Mouse (Mus musculus) layer of hippocampus, adult 11-12 months (tissue): ENCODE data around the gene Cog1.

Experiments
- DNase-seq: peaks from one replicate; pipeline ENCODE4 v3.0.0; 2022; ENCODE audit warnings: low spot score

Cog1 gene

GRCm38 (mm10) chr11:113648690-113649352, at the start of gene Cog1:
Gene Cog1, plus strand, starts transcription at chr11:113649169.
- DNase-seq: no peak

- no peak for DNase-seq
Measured at GRCm38 (mm10) chr11:113600526-113601245, 48.3 kb upstream of the Cog1 start.

DNA sequence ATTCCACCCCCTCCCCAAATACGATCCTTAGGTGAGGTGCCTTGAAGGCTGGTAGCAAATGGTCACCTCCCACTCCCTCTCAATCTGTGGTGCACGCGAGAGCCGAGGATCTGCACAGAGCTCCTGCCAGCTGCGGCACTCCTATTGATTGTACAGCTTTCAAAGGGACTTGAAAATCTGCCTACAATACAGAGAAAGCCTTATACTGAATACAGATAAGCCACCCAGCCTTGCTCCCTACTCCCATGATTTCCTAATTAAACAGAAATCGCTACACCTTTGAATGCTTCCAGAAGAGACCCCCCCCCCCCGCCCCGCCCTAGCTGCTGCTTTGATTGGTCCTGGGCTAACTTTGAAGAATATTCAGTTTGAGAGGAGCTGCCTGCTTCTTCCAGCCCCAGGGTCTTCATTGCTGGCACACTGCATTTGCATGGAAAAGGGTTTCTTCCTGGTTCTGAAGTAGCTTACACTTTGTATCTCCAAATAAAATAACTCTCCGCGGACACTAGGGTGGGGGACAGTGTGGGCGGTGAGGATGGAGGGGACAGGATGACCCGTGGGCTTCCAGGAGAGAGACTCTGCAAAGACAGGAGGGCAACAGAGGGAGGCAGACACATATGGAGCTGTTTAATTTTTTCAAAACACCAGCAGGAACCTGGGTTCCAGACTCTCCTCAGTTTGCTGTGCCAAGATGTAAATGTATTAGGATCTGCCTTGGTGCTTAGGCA, 47.2 kb upstream of the Cog1 start:
- DNase-seq: no peak

DNA sequence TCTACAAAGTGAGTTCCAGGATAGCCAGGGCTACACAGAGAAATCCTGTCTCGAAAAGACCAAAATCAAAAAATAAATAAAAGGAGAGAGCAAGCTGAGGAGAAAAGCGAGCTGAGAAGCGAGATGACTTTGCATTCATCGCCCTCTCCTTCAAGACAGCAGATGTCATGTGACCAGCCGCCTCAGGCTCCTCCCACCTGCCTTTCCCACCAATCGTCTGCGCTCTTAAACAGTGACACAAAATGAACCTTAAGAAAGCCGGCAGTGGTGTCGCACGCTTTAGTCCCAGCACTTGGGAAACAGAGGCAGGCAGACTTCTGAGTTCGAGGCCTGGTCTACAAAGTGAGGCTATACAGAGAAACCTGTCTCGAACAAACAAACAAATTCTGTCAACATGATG, 41.4 kb upstream of the Cog1 start:
- no peak for DNase-seq

GRCm38 (mm10) chr11:113609581-113609980, 39.4 kb upstream of the Cog1 start:
- no peak for DNase-seq

DNA sequence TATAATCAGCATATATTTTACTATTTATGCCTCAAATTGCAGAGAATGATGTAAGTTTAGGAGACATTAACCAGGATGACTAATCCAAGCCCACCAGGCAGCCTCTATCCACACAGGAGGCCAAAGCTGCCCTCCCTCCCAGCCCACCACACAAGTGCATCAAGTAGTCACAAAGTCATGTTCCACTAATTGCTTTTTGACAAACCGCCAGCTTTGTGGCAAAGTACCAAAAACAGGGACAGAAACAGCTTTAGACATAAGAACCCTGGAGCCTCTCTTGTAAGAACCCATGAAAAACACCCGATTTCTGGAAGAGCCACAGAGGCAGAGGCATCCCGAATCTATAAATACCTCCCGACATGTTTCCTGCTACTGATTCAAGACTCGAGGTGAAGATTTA, 38.7 kb upstream of the Cog1 start:
- no peak for DNase-seq

GRCm38 (mm10) chr11:113611112-113611646, 37.8 kb upstream of the Cog1 start:
- no peak for DNase-seq

GRCm38 (mm10) chr11:113611664-113612611, 37.0 kb upstream of the Cog1 start:
- peak; percentile 63 for DNase-seq

DNA sequence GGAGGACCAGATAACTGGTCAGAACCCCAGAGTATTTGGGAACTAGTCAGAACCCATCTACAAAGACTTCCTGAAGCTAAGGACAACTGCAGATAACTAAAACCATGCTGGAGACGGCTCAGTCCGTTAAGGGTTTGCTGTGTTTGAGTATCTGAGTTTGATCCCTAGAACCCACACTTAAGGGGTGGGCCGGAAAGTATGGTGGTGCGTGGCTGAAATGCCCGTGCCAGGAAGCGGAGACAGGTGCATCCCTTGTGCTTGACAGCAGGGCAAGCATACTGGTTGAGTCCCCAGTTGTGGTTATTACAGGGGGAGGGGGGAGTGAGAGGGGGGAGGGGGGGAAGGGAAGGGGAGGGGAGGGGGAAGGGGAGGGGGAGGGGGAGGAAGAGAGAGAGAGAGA, 34.5 kb upstream of the Cog1 start:
- DNase-seq: no peak

- peak; percentile 82 for DNase-seq
Measured at GRCm38 (mm10) chr11:113617132-113617911, 31.6 kb upstream of the Cog1 start.

- DNase-seq: no peak
Measured at GRCm38 (mm10) chr11:113618303-113618671, 30.7 kb upstream of the Cog1 start.

- DNase-seq: peak; percentile 75
Measured at GRCm38 (mm10) chr11:113618672-113619419, 30.1 kb upstream of the Cog1 start, which contains the start of gene Sstr2. Gene Sstr2, plus strand, starts transcription at chr11:113619342.

- DNase-seq: no peak
Measured at GRCm38 (mm10) chr11:113619420-113620080, 29.4 kb upstream of the Cog1 start.

DNA sequence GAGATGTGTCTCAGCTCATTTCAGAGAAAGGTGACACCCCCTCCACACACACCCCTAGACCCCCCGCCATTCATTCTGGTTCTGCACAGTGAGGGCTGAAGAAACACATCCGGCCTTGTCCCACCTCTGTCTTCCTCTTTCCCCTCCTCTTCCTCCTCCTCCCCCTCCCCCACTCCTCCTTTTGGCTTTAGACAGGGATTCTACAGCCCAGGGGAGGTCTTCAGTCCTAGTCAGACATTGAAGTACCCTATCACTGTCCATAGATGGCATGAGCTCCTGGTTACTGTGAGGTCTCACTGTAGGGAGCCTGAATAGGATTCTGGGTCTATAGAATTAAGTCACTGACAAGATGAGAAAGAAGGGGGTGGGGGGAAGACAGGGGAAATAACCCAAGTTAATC, 28.0 kb upstream of the Cog1 start:
- DNase-seq: no peak

GRCm38 (mm10) chr11:113622028-113622427, 26.9 kb upstream of the Cog1 start:
- no peak for DNase-seq

DNA sequence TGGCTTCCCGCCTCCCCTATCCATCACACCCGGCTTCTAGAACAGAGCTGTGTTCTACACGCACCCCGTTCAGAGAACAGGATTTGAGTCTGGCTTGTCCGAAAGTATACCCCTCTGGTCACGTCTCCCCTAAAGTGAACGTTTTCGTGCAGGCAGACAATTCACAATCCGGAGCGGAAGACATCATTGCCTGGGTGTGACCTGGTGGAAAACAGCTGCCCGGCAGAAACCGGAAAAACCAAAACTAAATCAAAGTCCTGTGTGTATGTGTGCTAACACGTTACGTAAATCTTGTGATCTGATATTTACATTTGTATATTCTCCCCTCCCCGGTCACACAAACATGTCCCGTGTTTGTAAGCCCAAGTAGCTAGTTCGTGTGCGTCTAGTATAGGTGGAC, 23.5 kb upstream of the Cog1 start:
- DNase-seq: no peak

- no peak for DNase-seq
Measured at GRCm38 (mm10) chr11:113627785-113628184, 21.2 kb upstream of the Cog1 start.

DNA sequence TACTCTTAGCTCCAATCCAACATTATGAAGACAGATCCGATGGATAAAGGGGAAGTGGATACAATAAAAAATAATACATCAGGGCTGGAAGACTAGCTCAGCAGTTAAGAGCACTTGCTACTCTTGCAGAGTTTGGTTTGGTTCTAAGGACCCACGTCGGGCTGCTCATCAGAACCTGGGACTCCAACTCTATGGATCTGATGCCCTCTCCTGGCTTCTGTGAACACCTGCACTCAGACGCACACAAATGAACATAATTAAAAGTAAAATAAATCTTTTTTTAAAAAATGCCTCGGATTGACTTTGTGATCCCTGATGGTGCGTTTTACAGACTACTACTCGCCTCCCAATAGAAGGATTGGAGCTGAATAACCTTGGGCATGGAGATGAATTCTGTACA, 18.3 kb upstream of the Cog1 start:
- no peak for DNase-seq

DNA sequence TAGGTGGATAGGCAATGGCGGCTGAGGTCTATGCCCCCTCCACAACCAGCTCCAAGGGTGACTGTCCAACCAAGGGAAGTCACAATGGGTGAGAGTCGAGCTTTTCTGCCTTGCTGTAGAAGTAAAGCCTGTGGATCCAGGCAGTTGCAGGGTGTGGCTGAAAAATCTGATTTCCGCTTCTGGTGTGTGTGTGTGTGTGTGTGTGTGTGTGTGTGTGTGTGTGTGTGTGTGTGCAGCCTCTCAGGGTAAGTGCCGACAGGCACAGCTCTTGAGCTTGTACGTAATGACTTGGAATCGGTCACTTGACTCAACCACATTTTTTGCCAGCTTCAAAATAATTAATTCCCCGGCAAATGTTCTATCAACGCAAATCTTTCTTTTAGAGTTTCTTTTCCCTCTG, 17.7 kb upstream of the Cog1 start:
- DNase-seq: no peak

GRCm38 (mm10) chr11:113631862-113632261, 17.1 kb upstream of the Cog1 start:
- no peak for DNase-seq
